Mouse (Mus musculus) MEL (cell line): ENCODE measurements around the gene Fam208b. TPM values are rescaled to one million over a fixed set of nuclear protein-coding genes. Genes with fewer than 3 reads are reported as not detected.

ENCODE experiments used
- DNase-seq: peaks from one replicate; pipeline ENCODE4 v3.0.0; 2011; ENCODE audit warnings: low read depth, low spot score
- H3K27ac ChIP-seq: 2 replicates; pipeline ENCODE4 v1.5.1; 2012; ENCODE audit warnings: low read depth, mild to moderate bottlenecking, control low read depth, low read length, moderate library complexity; ENCODE audit not compliant: control insufficient read depth
- H3K27me3 ChIP-seq, 2 experiments: fragments of 150-350 bp in 1 of 2; sonication (generic) in 1 of 2; 2 replicates each; pipeline ENCODE4 v1.6.1; 2012; ENCODE audit warnings: low read length in 2 of 2, mild to moderate bottlenecking in 2 of 2, improper control_type of control experiment in 1 of 2, moderate library complexity in 1 of 2; ENCODE audit not compliant: insufficient read depth in 2 of 2, control insufficient read depth in 1 of 2
- H3K36me3 ChIP-seq, 2 experiments: 2 replicates each; pipeline ENCODE4 v1.6.1; 2012 to 2014; ENCODE audit warnings: low read length in 2 of 2, improper control_type of control experiment in 1 of 2, inconsistent platforms in 1 of 2, mild to moderate bottlenecking in 1 of 2; ENCODE audit not compliant: insufficient read depth in 2 of 2, control insufficient read depth in 1 of 2
- H3K4me1 ChIP-seq, 2 experiments: fragments of 150-350 bp in 1 of 2; sonication (generic) in 1 of 2; 2 replicates each; pipeline ENCODE4 v1.6.1; 2012; ENCODE audit warnings: low read length in 2 of 2, improper control_type of control experiment in 1 of 2, mild to moderate bottlenecking in 1 of 2; ENCODE audit not compliant: insufficient read depth in 2 of 2, control insufficient read depth in 1 of 2
- H3K4me3 ChIP-seq, 2 experiments: fragments of 150-350 bp in 1 of 2; sonication (generic) in 1 of 2; 2 replicates each; pipeline ENCODE4 v1.5.1; 2012; ENCODE audit warnings: low read depth in 2 of 2, low read length in 2 of 2, mild to moderate bottlenecking in 2 of 2, moderate library complexity in 2 of 2, control low read depth in 1 of 2, improper control_type of control experiment in 1 of 2; ENCODE audit not compliant: control insufficient read depth in 1 of 2, insufficient read depth in 1 of 2
- H3K79me2 ChIP-seq: 2 replicates; pipeline ENCODE4 v1.6.1; 2012; ENCODE audit warnings: mild to moderate bottlenecking, low read length, moderate library complexity; ENCODE audit not compliant: control insufficient read depth, poor library complexity, insufficient read depth
- H3K9ac ChIP-seq: 2 replicates; pipeline ENCODE4 v1.6.1; 2012; ENCODE audit warnings: low read depth, mild to moderate bottlenecking, control low read depth, low read length, moderate library complexity; ENCODE audit not compliant: control insufficient read depth, poor library complexity, severe bottlenecking
- H3K9me3 ChIP-seq: fragments of 150-350 bp; sonication (generic); replicated peaks from 2 replicates; pipeline ENCODE4 v1.6.1; 2012; ENCODE audit warnings: mild to moderate bottlenecking, low read length, improper control_type of control experiment, moderate library complexity; ENCODE audit not compliant: insufficient read depth
- CHD1 ChIP-seq: IDR thresholded peaks from 2 replicates; pipeline ENCODE4 v1.6.1; 2012; ENCODE audit warnings: low read depth, mild to moderate bottlenecking, inconsistent platforms, low read length, improper control_type of control experiment
- CHD2 ChIP-seq: IDR thresholded peaks from 2 replicates; pipeline ENCODE4 v1.6.1; 2011; ENCODE audit warnings: low read length, improper control_type of control experiment
- E2F4 ChIP-seq: IDR thresholded peaks from 2 replicates; pipeline ENCODE4 v1.6.1; 2011; ENCODE audit warnings: low read depth, low read length, improper control_type of control experiment, borderline replicate concordance
- GABPA ChIP-seq: IDR thresholded peaks from 2 replicates; pipeline ENCODE4 v1.6.1; 2012; ENCODE audit warnings: low read depth, mild to moderate bottlenecking, inconsistent platforms, low read length, improper control_type of control experiment, moderate library complexity
- JUND ChIP-seq: IDR thresholded peaks from 2 replicates; pipeline ENCODE4 v1.6.1; 2011; ENCODE audit warnings: low read depth, mild to moderate bottlenecking, improper control_type of control experiment, low read length
- KAT2A ChIP-seq: conservative IDR thresholded peaks from 2 replicates; pipeline ENCODE4 v1.6.1; 2012; ENCODE audit warnings: low read depth, low read length, improper control_type of control experiment, inconsistent platforms
- MAX ChIP-seq: IDR thresholded peaks from 2 replicates; pipeline ENCODE4 v1.6.1; 2011; ENCODE audit warnings: low read length, improper control_type of control experiment
- MAZ ChIP-seq: IDR thresholded peaks from 2 replicates; pipeline ENCODE4 v1.6.1; 2012; ENCODE audit warnings: low read depth, mild to moderate bottlenecking, inconsistent platforms, low read length, improper control_type of control experiment
- MEF2A ChIP-seq: IDR thresholded peaks from 2 replicates; pipeline ENCODE4 v1.6.1; 2014; ENCODE audit warnings: low read depth, mild to moderate bottlenecking, inconsistent platforms, low read length, improper control_type of control experiment; ENCODE audit not compliant: poor library complexity, insufficient replicate concordance, severe bottlenecking; ENCODE audit errors: extremely low read depth
- MXI1 ChIP-seq: IDR thresholded peaks from 2 replicates; pipeline ENCODE4 v1.6.1; 2011; ENCODE audit warnings: mild to moderate bottlenecking, low read depth, low read length, improper control_type of control experiment
- MYB ChIP-seq: IDR thresholded peaks from 2 replicates; pipeline ENCODE4 v1.6.1; 2011; ENCODE audit warnings: mild to moderate bottlenecking, low read depth, low read length, improper control_type of control experiment
- MYC ChIP-seq: IDR thresholded peaks from 2 replicates; pipeline ENCODE4 v1.6.1; 2011; ENCODE audit warnings: low read depth, mild to moderate bottlenecking, low read length, improper control_type of control experiment, moderate library complexity
- POLR2A ChIP-seq, 2 experiments: IDR thresholded peaks; 2 replicates each; pipeline ENCODE4 v1.6.1; 2011 to 2012; ENCODE audit warnings: low read length in 2 of 2, mild to moderate bottlenecking in 2 of 2, control low read depth in 1 of 2, improper control_type of control experiment in 1 of 2, low read depth in 1 of 2, moderate library complexity in 1 of 2; ENCODE audit not compliant: control insufficient read depth in 1 of 2, insufficient read depth in 1 of 2, poor library complexity in 1 of 2
- RAD21 ChIP-seq: IDR thresholded peaks from 2 replicates; pipeline ENCODE4 v1.6.1; 2011; ENCODE audit warnings: mild to moderate bottlenecking, low read depth, low read length, improper control_type of control experiment
- RCOR1 ChIP-seq: IDR thresholded peaks from 2 replicates; pipeline ENCODE4 v1.6.1; 2012; ENCODE audit warnings: low read depth, mild to moderate bottlenecking, inconsistent platforms, low read length, improper control_type of control experiment
- SMC3 ChIP-seq: IDR thresholded peaks from 2 replicates; pipeline ENCODE4 v1.6.1; 2011; ENCODE audit warnings: low read depth, low read length, improper control_type of control experiment
- TAL1 ChIP-seq: IDR thresholded peaks from 2 replicates; pipeline ENCODE4 v1.6.1; 2012; ENCODE audit warnings: mild to moderate bottlenecking, inconsistent platforms, low read length, moderate library complexity, mixed read lengths
- TBP ChIP-seq: IDR thresholded peaks from 2 replicates; pipeline ENCODE4 v1.8.0; 2011; ENCODE audit warnings: low read depth, low read length, improper control_type of control experiment
- USF1 ChIP-seq: IDR thresholded peaks from 2 replicates; pipeline ENCODE4 v1.6.1; 2014; ENCODE audit warnings: low read depth, mild to moderate bottlenecking, inconsistent platforms, low read length, improper control_type of control experiment, moderate library complexity
- ZKSCAN1 ChIP-seq: IDR thresholded peaks from 2 replicates; pipeline ENCODE4 v1.6.1; 2012; ENCODE audit warnings: low read depth, mild to moderate bottlenecking, inconsistent platforms, low read length, improper control_type of control experiment, moderate library complexity
- ZMIZ1 ChIP-seq: IDR thresholded peaks from 2 replicates; pipeline ENCODE4 v1.6.1; 2012; ENCODE audit warnings: low read depth, mild to moderate bottlenecking, inconsistent platforms, low read length, improper control_type of control experiment, moderate library complexity
- ZNF384 ChIP-seq: IDR thresholded peaks from 2 replicates; pipeline ENCODE4 v1.6.1; 2012; ENCODE audit warnings: low read depth, mild to moderate bottlenecking, inconsistent platforms, low read length, improper control_type of control experiment
- polyA plus RNA-seq, 2 experiments: library from polyadenylated mRNA; stranded (reverse) in 1 of 2; unstranded in 1 of 2; fragments of >175 nt in 1 of 2; fragments of >200 nt in 1 of 2; gene quantifications; 2 replicates each; pipeline versions ENCODE4 v1.2.1 to v1.2.4; 2012; ENCODE audit warnings: low replicate concordance in 2 of 2, low read depth in 1 of 2; ENCODE audit not compliant: insufficient read length in 2 of 2, insufficient read depth in 1 of 2, missing spikeins in 1 of 2
- total RNA-seq: library from RNA; depleted of rRNA; stranded (reverse); fragments of 300-350 nt; gene quantifications from 2 replicates; pipeline ENCODE4 v1.2.3, GENCODE M21; 2012

Fam208b gene
- total and polyA plus RNA-seq, 3 experiments, result 23.5 to 183 (median 28.3) TPM

DNA sequence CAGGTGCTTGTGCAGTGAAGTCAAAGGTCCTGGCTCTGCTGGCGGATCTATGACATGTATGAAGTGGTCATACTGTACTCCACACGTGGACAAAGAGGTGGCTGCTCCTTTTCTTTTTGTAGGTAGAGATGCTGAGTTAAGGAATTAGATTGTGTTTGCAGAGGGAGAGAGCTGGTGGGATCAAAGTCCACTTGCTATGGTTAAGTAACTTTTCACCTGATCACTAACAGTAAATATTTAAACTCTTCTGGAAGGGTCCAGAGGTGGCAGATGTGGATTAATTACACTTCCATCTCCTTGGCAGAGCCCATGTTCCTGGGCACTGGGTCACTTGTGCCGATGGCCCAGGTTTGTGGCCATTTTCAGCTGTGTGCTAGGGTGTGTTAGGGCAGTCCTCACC, 35.0 kb upstream of the Fam208b start:
- H3K27me3 ChIP-seq, result no peaks in the 10 kb centered on the region
- H3K9ac ChIP-seq, result no peak overlapping the region
- no peaks in the 10 kb centered on the region for H3K9me3 ChIP-seq
- H3K4me3 ChIP-seq, result no peak overlapping the region
- no peaks in the 10 kb centered on the region for H3K79me2 ChIP-seq
- no peak for DNase-seq
- TF ChIP-seq MAZ (no peak), MEF2A (no peak), TBP (no peak), SMC3 (no peak), ZNF384 (no peak), ZKSCAN1 (no peak), MAX (no peak)
- H3K27ac ChIP-seq, result no peak overlapping the region
- no peaks in the 10 kb centered on the region; a peak in 1 of 4 replicates for H3K36me3 ChIP-seq
- H3K4me1 ChIP-seq, result no peaks in the 10 kb centered on the region

DNA sequence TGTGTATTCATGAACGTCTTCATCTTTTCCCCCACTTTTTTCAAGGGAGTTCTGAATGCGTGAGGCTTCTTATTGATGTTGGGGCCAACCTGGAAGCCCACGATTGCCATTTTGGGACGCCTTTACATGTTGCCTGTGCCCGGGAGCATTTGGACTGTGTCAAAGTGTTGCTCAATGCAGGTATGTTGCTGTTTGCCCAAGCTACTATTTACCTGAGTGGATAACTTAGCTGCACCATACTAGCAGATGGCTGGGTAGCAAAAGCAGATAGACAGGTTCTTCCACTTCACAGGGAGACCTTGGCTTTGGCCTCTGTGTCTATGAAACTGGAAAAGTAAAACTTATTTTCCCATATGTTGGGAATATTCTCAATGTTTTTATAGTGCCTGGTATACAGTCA, 34.0 kb upstream of the Fam208b start:
- H3K4me3 ChIP-seq, result no peak overlapping the region
- no peak overlapping the region for H3K9ac ChIP-seq
- no peaks in the 10 kb centered on the region for H3K27me3 ChIP-seq
- no peaks in the 10 kb centered on the region for H3K4me1 ChIP-seq
- H3K79me2 ChIP-seq, result no peaks in the 10 kb centered on the region
- no peaks in the 10 kb centered on the region for H3K9me3 ChIP-seq
- DNase-seq, result no peak
- no peaks in the 10 kb centered on the region; a peak in 1 of 4 replicates for H3K36me3 ChIP-seq
- H3K27ac ChIP-seq, result no peak overlapping the region
- TF ChIP-seq E2F4 (no peak), RCOR1 (no peak), MAZ (no peak), MYB (no peak), CHD1 (no peak), POLR2A (IDR thresholded peaks at IDR 0.05; ENCODE audit: control insufficient read depth in 1 of 2, insufficient read depth in 1 of 2, low read depth in 1 of 2, low read length in 2 of 2, poor library complexity in 1 of 2) (no peak), TAL1 (no peak), ZMIZ1 (no peak), SMC3 (no peak), MXI1 (no peak), ZNF384 (no peak), JUND (no peak), USF1 (no peak), GABPA (no peak), RAD21 (no peak), MYC (no peak), CHD2 (no peak), KAT2A (no peak), TBP (no peak)
